Mouse (Mus musculus) ES-Bruce4 (cell line): ENCODE data around the gene Wdr46. TPM values are rescaled to one million over a fixed set of nuclear protein-coding genes. Genes with fewer than 3 reads are reported as not detected.

Experiments used
- H3K27ac ChIP-seq: 2 replicates; pipeline ENCODE4 v1.5.1; 2012; ENCODE audit warnings: low read length, inconsistent platforms; ENCODE audit not compliant: insufficient read depth
- H3K27me3 ChIP-seq: 2 replicates; pipeline ENCODE4 v1.6.1; 2012; ENCODE audit warnings: mild to moderate bottlenecking, low read length, inconsistent platforms; ENCODE audit not compliant: control insufficient read depth, poor library complexity, insufficient read depth, severe bottlenecking
- H3K36me3 ChIP-seq: 2 replicates; pipeline ENCODE4 v1.6.1; 2012; ENCODE audit warnings: inconsistent platforms, mild to moderate bottlenecking, low read length, moderate library complexity; ENCODE audit not compliant: control insufficient read depth, poor library complexity, insufficient read depth, severe bottlenecking
- H3K4me1 ChIP-seq: one replicate; pipeline ENCODE4 v1.8.1; 2011; ENCODE audit warnings: low read length; ENCODE audit not compliant: control insufficient read depth, insufficient read depth
- H3K4me3 ChIP-seq: 2 replicates; pipeline ENCODE4 v1.5.1; 2011; ENCODE audit warnings: low read depth, mild to moderate bottlenecking, low read length
- H3K9ac ChIP-seq: 2 replicates; pipeline ENCODE4 v1.6.1; 2012; ENCODE audit warnings: low read depth, mild to moderate bottlenecking, inconsistent platforms; ENCODE audit not compliant: poor library complexity, severe bottlenecking
- H3K9me3 ChIP-seq: replicated peaks from 2 replicates; pipeline ENCODE4 v1.6.1; 2012; ENCODE audit warnings: mild to moderate bottlenecking, low read length, inconsistent platforms; ENCODE audit not compliant: control insufficient read depth, poor library complexity, insufficient read depth, severe bottlenecking
- CTCF ChIP-seq: IDR thresholded peaks from one replicate; pipeline ENCODE4 v1.8.1; 2011; ENCODE audit warnings: low read depth, low read length
- EP300 ChIP-seq: IDR thresholded peaks from 2 replicates; pipeline ENCODE4 v1.6.1; 2011; ENCODE audit warnings: low read depth, low read length; ENCODE audit not compliant: insufficient read depth
- POLR2A ChIP-seq: IDR thresholded peaks from one replicate; pipeline ENCODE4 v1.8.1; 2011; ENCODE audit warnings: low read length; ENCODE audit not compliant: insufficient read depth
- polyA plus RNA-seq: library from polyadenylated mRNA; stranded (reverse); fragments of >200 nt; gene quantifications from 2 replicates; pipeline ENCODE4 v1.2.4, GENCODE M21; 2011; ENCODE audit warnings: low read depth; ENCODE audit not compliant: missing spikeins, insufficient read depth, insufficient read length

The Wdr46 gene
- polyA plus RNA-seq, 1 experiment, result 25.3 TPM

- Histone ChIP-seq H3K27ac (no peak overlapping the region), H3K4me3 (no peak overlapping the region), H3K9ac (no peak overlapping the region), H3K36me3 (0 out of 2 replicates have a peak, but pooled peaks cover 3% of the 10 kb centered on the region), H3K9me3 (no peaks in the 10 kb centered on the region), H3K27me3 (no peaks in the 10 kb centered on the region), H3K4me1 (peaks cover 2% of the 10 kb centered on the region)
- TF ChIP-seq EP300 (no peak), POLR2A (no peak), CTCF (no peak)
These were observed 8.0 kb upstream of the Wdr46 start for GRCm38 (mm10) chr17:33932448-33932847.

GRCm38 (mm10) chr17:33932970-33933369 lies 7.5 kb upstream of the Wdr46 start:
- no peaks in the 10 kb centered on the region for H3K9me3 ChIP-seq
- no peak overlapping the region for H3K27ac ChIP-seq
- no peaks in the 10 kb centered on the region for H3K27me3 ChIP-seq
- peak overlapping the region; percentile 18; the same call in 1 of the 2 replicates for H3K9ac ChIP-seq
- TF ChIP-seq EP300 (no peak), CTCF (no peak), POLR2A (no peak)
- H3K4me3 ChIP-seq, result no peak overlapping the region
- H3K36me3 ChIP-seq, result peaks cover 6% of the 10 kb centered on the region; the same call in 1 of the 2 replicates
- peaks cover 2% of the 10 kb centered on the region for H3K4me1 ChIP-seq

- Histone ChIP-seq H3K27ac (no peak overlapping the region), H3K4me1 (peaks cover 2% of the 10 kb centered on the region), H3K9ac (no peak overlapping the region), H3K4me3 (no peak overlapping the region), H3K36me3 (peaks cover 6% of the 10 kb centered on the region; the same call in 1 of the 2 replicates), H3K9me3 (no peaks in the 10 kb centered on the region), H3K27me3 (no peaks in the 10 kb centered on the region)
- no peak for TF ChIP-seq EP300
- no peak for TF ChIP-seq POLR2A
- no peak for TF ChIP-seq CTCF
These were observed 4.9 kb upstream of the Wdr46 start for GRCm38 (mm10) chr17:33935422-33936055.

- no peaks in the 10 kb centered on the region for H3K9me3 ChIP-seq
- peaks cover 6% of the 10 kb centered on the region; the same call in 1 of the 2 replicates for H3K36me3 ChIP-seq
- no peak overlapping the region for H3K4me3 ChIP-seq
These were observed 3.5 kb upstream of the Wdr46 start for GRCm38 (mm10) chr17:33936993-33937392.

GRCm38 (mm10) chr17:33938783-33939182 lies 1.7 kb upstream of the Wdr46 start:
- H3K36me3 ChIP-seq, result peaks cover 13% of the 10 kb centered on the region
- H3K4me3 ChIP-seq, result peak overlapping the region; percentile 91; the same call in 1 of the 2 replicates
- peak overlapping the region; percentile 77; the same call in 1 of the 2 replicates for H3K9ac ChIP-seq
- H3K9me3 ChIP-seq, result no peaks in the 10 kb centered on the region
- no peaks in the 10 kb centered on the region for H3K27me3 ChIP-seq
- H3K4me1 ChIP-seq, result peaks cover 1% of the 10 kb centered on the region
- no peak for TF ChIP-seq CTCF
- TF ChIP-seq POLR2A, result no peak
- TF ChIP-seq EP300, result no peak
- no peak overlapping the region for H3K27ac ChIP-seq

More at GRCm38 (mm10) chr17:33936993-33937392, 3.5 kb upstream of the Wdr46 start:
- no peaks in the 10 kb centered on the region for H3K27me3 ChIP-seq
- peaks cover 2% of the 10 kb centered on the region for H3K4me1 ChIP-seq
- H3K9ac ChIP-seq, result no peak overlapping the region
- no peak for TF ChIP-seq POLR2A
- H3K27ac ChIP-seq, result no peak overlapping the region

GRCm38 (mm10) chr17:33940981-33941380 lies 521 bp downstream of the Wdr46 start:
- Histone ChIP-seq H3K36me3 (peaks cover 13% of the 10 kb centered on the region), H3K4me1 (no peaks in the 10 kb centered on the region), H3K27me3 (no peaks in the 10 kb centered on the region), H3K9ac (peak overlapping the region; percentile 77), H3K4me3 (peak overlapping the region; percentile 91), H3K9me3 (no peaks in the 10 kb centered on the region), H3K27ac (no peak overlapping the region)
- TF ChIP-seq POLR2A (no peak), EP300 (no peak), CTCF (no peak)
